Mouse (Mus musculus) thymus, adult 2 months (tissue): ENCODE measurements at regions not wholly inside any gene's neighbourhood (a gene's known extent, or its start where the extent isn't known, plus 50 kb on each side); places are given as distances from the start of the nearest gene placed in this dataset.

ENCODE experiments used
- DNase-seq: peaks from one replicate; pipeline ENCODE4 v3.0.0; 2021
- H3K27ac ChIP-seq: fragments of 200-500 bp; 2 replicates; pipeline ENCODE4 v1.5.1; 2012; ENCODE audit warnings: low read length, control low read depth; ENCODE audit not compliant: control insufficient read depth, insufficient read depth
- H3K27me3 ChIP-seq: fragments of 200-500 bp; 2 replicates; pipeline ENCODE4 v1.6.1; 2012; ENCODE audit warnings: mild to moderate bottlenecking, low read length, moderate library complexity, mixed read lengths; ENCODE audit not compliant: control insufficient read depth, insufficient read depth
- H3K36me3 ChIP-seq: fragments of 200-500 bp; 2 replicates; pipeline ENCODE4 v1.6.1; 2012; ENCODE audit warnings: mild to moderate bottlenecking, low read length, moderate library complexity; ENCODE audit not compliant: control insufficient read depth, insufficient read depth
- H3K4me1 ChIP-seq: fragments of 200-500 bp; replicated peaks from 2 replicates; pipeline ENCODE4 v1.6.1; 2012; ENCODE audit warnings: low read length; ENCODE audit not compliant: control insufficient read depth, insufficient read depth
- H3K4me3 ChIP-seq: fragments of 200-500 bp; 2 replicates; pipeline ENCODE4 v1.5.1; 2012; ENCODE audit warnings: mild to moderate bottlenecking, low read length, control low read depth, moderate library complexity; ENCODE audit not compliant: control insufficient read depth, insufficient read depth
- CTCF ChIP-seq: fragments of 200-500 bp; IDR thresholded peaks from 2 replicates; pipeline ENCODE4 v1.5.1; 2012; ENCODE audit warnings: mild to moderate bottlenecking, control low read depth, low read length, moderate library complexity, borderline replicate concordance; ENCODE audit not compliant: control insufficient read depth, poor library complexity, insufficient read depth; ENCODE audit errors: extremely low read depth
- POLR2A ChIP-seq: fragments of 200-500 bp; IDR thresholded peaks from 2 replicates; pipeline ENCODE4 v1.6.1; 2012; ENCODE audit warnings: mild to moderate bottlenecking, low read length, control low read depth, moderate library complexity; ENCODE audit not compliant: control insufficient read depth, poor library complexity, insufficient read depth; ENCODE audit errors: extremely low read depth
- WGBS: fragments of 180-500 bp; shearing (Covaris S2); methylation state at CpG from one replicate; pipeline ENCODE4 v1.1.7; 2018; 5-methylcytosine and 5-hydroxymethylcytosine counted together

- Histone ChIP-seq H3K27ac (no peak overlapping the region), H3K27me3 (no peaks in the 10 kb centered on the region), H3K4me3 (no peak overlapping the region), H3K4me1 (no peaks in the 10 kb centered on the region), H3K36me3 (no peaks in the 10 kb centered on the region)
- DNase-seq: no peak
- TF ChIP-seq CTCF: no peak
- no peak for TF ChIP-seq POLR2A
- WGBS: 91% methylated on average over 7 of the region's 7 CpGs
Observed at GRCm38 (mm10) chr13:110836936-110837335, 417.9 kb upstream of the Actbl2 start.

- Histone ChIP-seq H3K36me3 (no peaks in the 10 kb centered on the region), H3K4me3 (no peak overlapping the region), H3K27ac (no peak overlapping the region), H3K27me3 (no peaks in the 10 kb centered on the region), H3K4me1 (no peaks in the 10 kb centered on the region)
- no peak for DNase-seq
- WGBS: 93% methylated on average over 7 of the region's 7 CpGs
- TF ChIP-seq POLR2A (no peak), CTCF (no peak)
Observed at GRCm38 (mm10) chr13:110841949-110842348, 412.9 kb upstream of the Actbl2 start.

- 96% methylated on average over 2 of the region's 2 CpGs for WGBS
- Histone ChIP-seq H3K27me3 (no peaks in the 10 kb centered on the region), H3K4me1 (no peaks in the 10 kb centered on the region), H3K27ac (no peak overlapping the region), H3K36me3 (no peaks in the 10 kb centered on the region), H3K4me3 (no peak overlapping the region)
- TF ChIP-seq POLR2A (no peak), CTCF (no peak)
- DNase-seq: no peak
Observed at GRCm38 (mm10) chr13:110845695-110846094, 409.1 kb upstream of the Actbl2 start.

GRCm38 (mm10) chr13:110852996-110853727 lies 401.7 kb upstream of the Actbl2 start:
- Histone ChIP-seq H3K27me3 (no peaks in the 10 kb centered on the region), H3K36me3 (no peaks in the 10 kb centered on the region), H3K27ac (no peak overlapping the region), H3K4me3 (no peak overlapping the region), H3K4me1 (no peaks in the 10 kb centered on the region)
- no peak for TF ChIP-seq CTCF
- TF ChIP-seq POLR2A: no peak
- DNase-seq: no peak
- 92% methylated on average over 2 of the region's 2 CpGs for whole genome bisulfite sequencing

GRCm38 (mm10) chr13:110854213-110854612 lies 400.6 kb upstream of the Actbl2 start:
- no peaks in the 10 kb centered on the region for H3K36me3 ChIP-seq
- DNase-seq: no peak
- H3K27me3 ChIP-seq: no peaks in the 10 kb centered on the region
- no peak overlapping the region for H3K4me3 ChIP-seq
- no peaks in the 10 kb centered on the region for H3K4me1 ChIP-seq
- no peak overlapping the region for H3K27ac ChIP-seq
- no peak for TF ChIP-seq POLR2A
- no peak for TF ChIP-seq CTCF
- WGBS: 18% methylated on average over 1 of the region's 1 CpGs

GRCm38 (mm10) chr13:110865902-110866512 lies 388.8 kb upstream of the Actbl2 start:
- Histone ChIP-seq H3K4me1 (no peaks in the 10 kb centered on the region), H3K36me3 (no peaks in the 10 kb centered on the region), H3K27me3 (no peaks in the 10 kb centered on the region), H3K4me3 (no peak overlapping the region), H3K27ac (no peak overlapping the region)
- TF ChIP-seq POLR2A (no peak), CTCF (no peak)
- DNase-seq: no peak
- whole genome bisulfite sequencing: 76% methylated on average over 4 of the region's 4 CpGs
